In genomic region chr11:74725181-74725580, GRCm38 (mm10) we compare ENCODE assay signal across 8 mouse cellular contexts. TPM values are rescaled to one million over a fixed set of nuclear protein-coding genes. Genes with fewer than 3 reads are reported as not detected.
A peak's percentile ranks its signal among the peaks of the same experiment; 100 is the strongest.
DNase-seq lines count a peak whose midpoint lies in the region; ATAC-seq and TF ChIP-seq lines count a peak whose summit lies in the region.

No protein-coding gene starts in this region.

- H3K27me3 ChIP-seq in intestine, embryonic 15.5 days (replicated peaks) = no peaks in the 10 kb centered on the region
- H3K27me3 ChIP-seq in intestine, postnatal 0 days (replicated peaks; ENCODE audit: control insufficient read depth, insufficient read depth, low read length) = no peaks in the 10 kb centered on the region
- no peaks in the 10 kb centered on the region for H3K27me3 ChIP-seq in liver, embryonic 11.5 days (replicated peaks; ENCODE audit: control insufficient read depth, insufficient read depth, low read length)

- no peak overlapping the region for H3K9ac ChIP-seq in intestine, embryonic 15.5 days
- no peak overlapping the region for H3K9ac ChIP-seq in intestine, postnatal 0 days (ENCODE audit: low read depth, low read length)
- no peak overlapping the region for H3K9ac ChIP-seq in liver, embryonic 11.5 days (ENCODE audit: low read depth, low read length)

- no peak for ATAC-seq in intestine, embryonic 15.5 days
- ATAC-seq in intestine, postnatal 0 days = no peak
- no peak for ATAC-seq in liver, embryonic 11.5 days (replicated peaks; ENCODE audit: low FRiP score)

- no peaks in the 10 kb centered on the region for H3K9me3 ChIP-seq in intestine, embryonic 15.5 days
- H3K9me3 ChIP-seq in intestine, postnatal 0 days (ENCODE audit: control insufficient read depth) = no peaks in the 10 kb centered on the region
- H3K9me3 ChIP-seq in liver, embryonic 11.5 days (ENCODE audit: control insufficient read depth, low read length) = no peaks in the 10 kb centered on the region

- DNase-seq in adrenal gland, postnatal 14 days = peak; percentile 33
- DNase-seq in heart, adult 18-20 months = peak; percentile 69 to 74
- no peak for DNase-seq in liver, embryonic 11.5 days (ENCODE audit: low spot score)
- no peak for DNase-seq in right cerebral cortex, postnatal 36 days (ENCODE audit: low spot score in 2 of 2)
- no peak for DNase-seq in adipocyte (ENCODE audit: low spot score)
- no peak for DNase-seq in gastrocnemius, postnatal 10 days

- H3K27ac ChIP-seq in intestine, embryonic 15.5 days = no peak overlapping the region
- H3K27ac ChIP-seq in intestine, postnatal 0 days (ENCODE audit: low read depth, low read length) = no peak overlapping the region
- no peak overlapping the region for H3K27ac ChIP-seq in liver, embryonic 11.5 days (ENCODE audit: low read depth, low read length)

- peaks cover 4% of the 10 kb centered on the region; the same call in 1 of the 2 replicates for H3K4me1 ChIP-seq in intestine, embryonic 15.5 days (replicated peaks)
- peaks cover 3% of the 10 kb centered on the region; the same call in 1 of the 2 replicates for H3K4me1 ChIP-seq in intestine, postnatal 0 days (replicated peaks; ENCODE audit: control insufficient read depth, insufficient read depth, low read length)
- peaks cover 15% of the 10 kb centered on the region for H3K4me1 ChIP-seq in liver, embryonic 11.5 days (replicated peaks; ENCODE audit: control insufficient read depth, insufficient read depth, low read length)

- H3K4me2 ChIP-seq in intestine, embryonic 15.5 days (replicated peaks) = 0 out of 2 replicates have a peak overlapping the region, but pooled peaks have one; percentile 75
- H3K4me2 ChIP-seq in intestine, postnatal 0 days (replicated peaks; ENCODE audit: low read depth) = no peak overlapping the region
- H3K4me2 ChIP-seq in liver, embryonic 11.5 days = peak overlapping the region; percentile 76

- 65% methylated on average over 5 of the region's 5 CpGs for WGBS in intestine, embryonic 15.5 days
- 68% methylated on average over 5 of the region's 5 CpGs for WGBS in intestine, postnatal 0 days
- 69% methylated on average over 5 of the region's 5 CpGs for WGBS in liver, embryonic 11.5 days

- H3K4me3 ChIP-seq in intestine, embryonic 15.5 days (replicated peaks) = no peak overlapping the region
- H3K4me3 ChIP-seq in intestine, postnatal 0 days (ENCODE audit: low read depth, low read length) = no peak overlapping the region
- H3K4me3 ChIP-seq in liver, embryonic 11.5 days (ENCODE audit: low read depth, low read length) = no peak overlapping the region

- no peak for TF ChIP-seq CTCF in intestine, postnatal 0 days (IDR thresholded peaks at IDR 0.05; ENCODE audit: low read depth)

- H3K36me3 ChIP-seq in intestine, embryonic 15.5 days = no peaks in the 10 kb centered on the region
- H3K36me3 ChIP-seq in intestine, postnatal 0 days (ENCODE audit: control insufficient read depth, insufficient read depth) = no peaks in the 10 kb centered on the region
- H3K36me3 ChIP-seq in liver, embryonic 11.5 days (ENCODE audit: control insufficient read depth, insufficient read depth, low read length) = no peaks in the 10 kb centered on the region

RNA-seq across cellular contexts. Expression of gene Pafah1b1, which starts 0.7 kb away (rescaled TPM):
- 40.0 and 55.8 TPM in 2 replicates for polyA plus RNA-seq in intestine, embryonic 15.5 days (2015; fragmentation: Nextera tagmentation; extraction: Ambion mirVana)
- polyA plus RNA-seq in intestine, postnatal 0 days (2015; fragmentation: Nextera tagmentation; extraction: Ambion mirVana) = 62.1 and 68.6 TPM in 2 replicates
- 140 and 142 TPM in 2 replicates for total RNA-seq in adrenal gland, postnatal 14 days (2021)
- total RNA-seq in heart, adult 18-20 months (2021) = 100 to 1,000 TPM; 195 to 223 TPM
- polyA plus RNA-seq in liver, embryonic 11.5 days (2014; fragmentation: Nextera tagmentation; extraction: Ambion mirVana) = 59.3 and 69.4 TPM in 2 replicates
- total RNA-seq in gastrocnemius, postnatal 10 days (2021) = 100 to 1,000 TPM; 110 to 113 TPM

RNA-seq across cellular contexts. Expression of gene Mettl16, which starts 45.4 kb away (rescaled TPM):
- 43.0 and 45.8 TPM in 2 replicates for polyA plus RNA-seq in intestine, embryonic 15.5 days (2015; fragmentation: Nextera tagmentation; extraction: Ambion mirVana)
- polyA plus RNA-seq in intestine, postnatal 0 days (2015; fragmentation: Nextera tagmentation; extraction: Ambion mirVana) = 9.6 and 11.1 TPM in 2 replicates
- 24.1 and 29.2 TPM in 2 replicates for total RNA-seq in adrenal gland, postnatal 14 days (2021)
- 10 to 100 TPM; 16.4 to 17.3 TPM for total RNA-seq in heart, adult 18-20 months (2021)
- polyA plus RNA-seq in liver, embryonic 11.5 days (2014; fragmentation: Nextera tagmentation; extraction: Ambion mirVana) = 57.7 and 63.0 TPM in 2 replicates
- total RNA-seq in gastrocnemius, postnatal 10 days (2021) = 10 to 100 TPM in 1 of 2 experiments, 1 to 10 TPM in 1; 9.1 to 11.7 TPM

Comparison
In these comparisons a context has a peak if more than half of its experiments do, and no peak if none do; other contexts are left out.
1. DNase-seq: peak in adrenal gland, postnatal 14 days (single experiment) and heart, adult 18-20 months (2 of 2); none in liver, embryonic 11.5 days (single experiment), right cerebral cortex, postnatal 36 days (0 of 2), adipocyte (single experiment) and gastrocnemius, postnatal 10 days (single experiment).